Mouse (Mus musculus): ENCODE measurements at regions not wholly inside any gene's neighbourhood (a gene's known extent, or its start where the extent isn't known, plus 50 kb on each side); places are given as distances from the start of the nearest gene placed in this dataset.

GRCm38 (mm10) chr10:119105279-119105881, 134.5 kb downstream of the Cand1 start:
- no peaks in the 10 kb centered on the region for H3K36me3 ChIP-seq (ENCODE audit: control insufficient read depth, insufficient read depth, low read length)
- no peak overlapping the region for H3K27ac ChIP-seq (ENCODE audit: insufficient read depth, low read length)
- H3K4me3 ChIP-seq (ENCODE audit: extremely low read depth, insufficient read depth, insufficient read length): no peak overlapping the region
- no peaks in the 10 kb centered on the region for H3K4me1 ChIP-seq (ENCODE audit: control insufficient read depth, insufficient read depth, insufficient read length)
- whole genome bisulfite sequencing: 85% methylated on average over 7 of the region's 7 CpGs
- no peak for DNase-seq (ENCODE audit: low read depth in 1 of 2, low spot score in 2 of 2)
- no peaks in the 10 kb centered on the region for H3K27me3 ChIP-seq (ENCODE audit: control insufficient read depth, insufficient read depth, low read length)
- TF ChIP-seq POLR2A (IDR thresholded peaks at IDR 0.05; ENCODE audit: low read depth, low read length) (no peak), CTCF (IDR thresholded peaks at IDR 0.05; ENCODE audit: extremely low read depth, insufficient read depth, insufficient read length, insufficient replicate concordance) (no peak)

GRCm38 (mm10) chr10:119100511-119100910, 139.3 kb downstream of the Cand1 start:
- Histone ChIP-seq H3K4me1 (ENCODE audit: control insufficient read depth, insufficient read depth, insufficient read length) (no peaks in the 10 kb centered on the region), H3K27me3 (ENCODE audit: control insufficient read depth, insufficient read depth, low read length) (no peaks in the 10 kb centered on the region), H3K27ac (ENCODE audit: insufficient read depth, low read length) (no peak overlapping the region), H3K4me3 (ENCODE audit: extremely low read depth, insufficient read depth, insufficient read length) (no peak overlapping the region), H3K36me3 (ENCODE audit: control insufficient read depth, insufficient read depth, low read length) (no peaks in the 10 kb centered on the region)
- DNase-seq (ENCODE audit: low read depth in 1 of 2, low spot score in 2 of 2): no peak
- 35% methylated on average over 7 of the region's 7 CpGs for WGBS
- TF ChIP-seq CTCF (IDR thresholded peaks at IDR 0.05; ENCODE audit: extremely low read depth, insufficient read depth, insufficient read length, insufficient replicate concordance) (no peak), POLR2A (IDR thresholded peaks at IDR 0.05; ENCODE audit: low read depth, low read length) (no peak)

GRCm38 (mm10) chr10:119099092-119099792, 140.6 kb downstream of the Cand1 start:
- no peaks in the 10 kb centered on the region for H3K27me3 ChIP-seq (ENCODE audit: control insufficient read depth, insufficient read depth, low read length)
- H3K4me3 ChIP-seq (ENCODE audit: extremely low read depth, insufficient read depth, insufficient read length): no peak overlapping the region
- H3K36me3 ChIP-seq (ENCODE audit: control insufficient read depth, insufficient read depth, low read length): no peaks in the 10 kb centered on the region
- TF ChIP-seq CTCF (IDR thresholded peaks at IDR 0.05; ENCODE audit: extremely low read depth, insufficient read depth, insufficient read length, insufficient replicate concordance): no peak
- TF ChIP-seq POLR2A (IDR thresholded peaks at IDR 0.05; ENCODE audit: low read depth, low read length): no peak
- H3K4me1 ChIP-seq (ENCODE audit: control insufficient read depth, insufficient read depth, insufficient read length): no peaks in the 10 kb centered on the region
- H3K27ac ChIP-seq (ENCODE audit: insufficient read depth, low read length): no peak overlapping the region
- DNase-seq (ENCODE audit: low read depth in 1 of 2, low spot score in 2 of 2): no peak
- WGBS: 82% methylated on average over 10 of the region's 10 CpGs

GRCm38 (mm10) chr10:119094166-119094565, 145.7 kb downstream of the Cand1 start:
- H3K27me3 ChIP-seq (ENCODE audit: control insufficient read depth, insufficient read depth, low read length): no peaks in the 10 kb centered on the region
- no peaks in the 10 kb centered on the region for H3K36me3 ChIP-seq (ENCODE audit: control insufficient read depth, insufficient read depth, low read length)
- no peak overlapping the region for H3K4me3 ChIP-seq (ENCODE audit: extremely low read depth, insufficient read depth, insufficient read length)
- no peak for DNase-seq (ENCODE audit: low read depth in 1 of 2, low spot score in 2 of 2)
- no peaks in the 10 kb centered on the region for H3K4me1 ChIP-seq (ENCODE audit: control insufficient read depth, insufficient read depth, insufficient read length)
- TF ChIP-seq POLR2A (IDR thresholded peaks at IDR 0.05; ENCODE audit: low read depth, low read length) (no peak), CTCF (IDR thresholded peaks at IDR 0.05; ENCODE audit: extremely low read depth, insufficient read depth, insufficient read length, insufficient replicate concordance) (no peak)
- H3K27ac ChIP-seq (ENCODE audit: insufficient read depth, low read length): no peak overlapping the region
- 94% methylated on average over 11 of the region's 11 CpGs for WGBS

GRCm38 (mm10) chr10:119087886-119088285, 152.0 kb downstream of the Cand1 start:
- no peak overlapping the region for H3K27ac ChIP-seq (ENCODE audit: insufficient read depth, low read length)
- no peak overlapping the region for H3K4me3 ChIP-seq (ENCODE audit: extremely low read depth, insufficient read depth, insufficient read length)
- no peaks in the 10 kb centered on the region for H3K36me3 ChIP-seq (ENCODE audit: control insufficient read depth, insufficient read depth, low read length)
- no peaks in the 10 kb centered on the region for H3K4me1 ChIP-seq (ENCODE audit: control insufficient read depth, insufficient read depth, insufficient read length)
- WGBS: 92% methylated on average over 4 of the region's 4 CpGs
- no peaks in the 10 kb centered on the region for H3K27me3 ChIP-seq (ENCODE audit: control insufficient read depth, insufficient read depth, low read length)
- TF ChIP-seq CTCF (IDR thresholded peaks at IDR 0.05; ENCODE audit: extremely low read depth, insufficient read depth, insufficient read length, insufficient replicate concordance) (no peak), POLR2A (IDR thresholded peaks at IDR 0.05; ENCODE audit: low read depth, low read length) (no peak)
- DNase-seq (ENCODE audit: low read depth in 1 of 2, low spot score in 2 of 2): no peak

GRCm38 (mm10) chr10:119087071-119087665, 152.7 kb downstream of the Cand1 start:
- 80% methylated on average over 5 of the region's 5 CpGs for WGBS
- no peak overlapping the region for H3K4me3 ChIP-seq (ENCODE audit: extremely low read depth, insufficient read depth, insufficient read length)
- no peak for DNase-seq (ENCODE audit: low read depth in 1 of 2, low spot score in 2 of 2)
- H3K4me1 ChIP-seq (ENCODE audit: control insufficient read depth, insufficient read depth, insufficient read length): no peaks in the 10 kb centered on the region
- TF ChIP-seq POLR2A (IDR thresholded peaks at IDR 0.05; ENCODE audit: low read depth, low read length) (no peak), CTCF (IDR thresholded peaks at IDR 0.05; ENCODE audit: extremely low read depth, insufficient read depth, insufficient read length, insufficient replicate concordance) (no peak)
- no peaks in the 10 kb centered on the region for H3K36me3 ChIP-seq (ENCODE audit: control insufficient read depth, insufficient read depth, low read length)
- no peak overlapping the region for H3K27ac ChIP-seq (ENCODE audit: insufficient read depth, low read length)
- no peaks in the 10 kb centered on the region for H3K27me3 ChIP-seq (ENCODE audit: control insufficient read depth, insufficient read depth, low read length)

GRCm38 (mm10) chr10:119086450-119086849, 153.4 kb downstream of the Cand1 start:
- Histone ChIP-seq H3K4me3 (ENCODE audit: extremely low read depth, insufficient read depth, insufficient read length) (no peak overlapping the region), H3K36me3 (ENCODE audit: control insufficient read depth, insufficient read depth, low read length) (no peaks in the 10 kb centered on the region), H3K4me1 (ENCODE audit: control insufficient read depth, insufficient read depth, insufficient read length) (no peaks in the 10 kb centered on the region), H3K27ac (ENCODE audit: insufficient read depth, low read length) (no peak overlapping the region), H3K27me3 (ENCODE audit: control insufficient read depth, insufficient read depth, low read length) (no peaks in the 10 kb centered on the region)
- 50% methylated on average over 5 of the region's 5 CpGs for WGBS
- DNase-seq (ENCODE audit: low read depth in 1 of 2, low spot score in 2 of 2): no peak
- TF ChIP-seq CTCF (IDR thresholded peaks at IDR 0.05; ENCODE audit: extremely low read depth, insufficient read depth, insufficient read length, insufficient replicate concordance) (no peak), POLR2A (IDR thresholded peaks at IDR 0.05; ENCODE audit: low read depth, low read length) (no peak)
